In genomic region chr10:84858371-84858770, GRCm38 (mm10) we compare ENCODE assay signal across 20 mouse cellular contexts. TPM values are rescaled to one million over a fixed set of nuclear protein-coding genes. Genes with fewer than 3 reads are reported as not detected.
DNase-seq lines count a peak whose midpoint lies in the region; ATAC-seq and TF ChIP-seq lines count a peak whose summit lies in the region.
"Had no signal": no experiment of that assay in that cellular context is flagged by ENCODE, and none has a peak within 500 bp of the region (broad histone marks: within the 10 kb centered on the region; RNA-seq: fewer than 3 reads in every experiment).

No protein-coding gene starts in this region.

- peaks cover 27% of the 10 kb centered on the region for H3K36me3 ChIP-seq in forebrain, embryonic 12.5 days (replicated peaks)
- H3K36me3 ChIP-seq in forebrain, embryonic 14.5 days (ENCODE audit: control insufficient read depth, insufficient read depth, low read length), result 0 out of 2 replicates have a peak, but pooled peaks cover 3% of the 10 kb centered on the region
- 0 out of 2 replicates have a peak, but pooled peaks cover 3% of the 10 kb centered on the region for H3K36me3 ChIP-seq in hindbrain, embryonic 11.5 days (ENCODE audit: control insufficient read depth, insufficient read depth, low read length)
- peaks cover 6% of the 10 kb centered on the region; the same call in 1 of the 2 replicates for H3K36me3 ChIP-seq in hindbrain, embryonic 13.5 days
- H3K36me3 ChIP-seq: embryonic facial prominence, embryonic 15.5 days; limb, embryonic 12.5 days; liver, embryonic 13.5 days had no signal

- no peak overlapping the region for H3K4me2 ChIP-seq in forebrain, embryonic 12.5 days
- H3K4me2 ChIP-seq in forebrain, embryonic 14.5 days (ENCODE audit: low read length), result no peak overlapping the region; the same call in 1 of the 2 replicates
- H3K4me2 ChIP-seq in hindbrain, embryonic 11.5 days (replicated peaks; ENCODE audit: low read depth, low read length), result no peak overlapping the region
- no peak overlapping the region for H3K4me2 ChIP-seq in hindbrain, embryonic 13.5 days
- H3K4me2 ChIP-seq: embryonic facial prominence, embryonic 15.5 days; liver, embryonic 13.5 days had no signal

- peaks cover 58% of the 10 kb centered on the region for H3K27me3 ChIP-seq in forebrain, embryonic 12.5 days
- H3K27me3 ChIP-seq in forebrain, embryonic 14.5 days (replicated peaks; ENCODE audit: control insufficient read depth, insufficient read depth, low read length), result 0 out of 2 replicates have a peak, but pooled peaks cover 4% of the 10 kb centered on the region
- no peaks in the 10 kb centered on the region for H3K27me3 ChIP-seq in hindbrain, embryonic 11.5 days (ENCODE audit: control insufficient read depth, insufficient read depth, low read length)
- 0 out of 2 replicates have a peak, but pooled peaks cover 2% of the 10 kb centered on the region for H3K27me3 ChIP-seq in hindbrain, embryonic 13.5 days
- H3K27me3 ChIP-seq: CH12.LX; limb, embryonic 12.5 days; liver, embryonic 13.5 days had no signal

- no peak for DNase-seq in forebrain, embryonic 14.5 days (ENCODE audit: low spot score)
- DNase-seq in hindbrain, embryonic 11.5 days (ENCODE audit: low spot score), result peak; percentile 27
- peak; percentile 66 to 70 for DNase-seq in lung, adult 18-20 months
- DNase-seq in lung, postnatal 25 days (ENCODE audit: low spot score), result peak; percentile 61
- no peak for DNase-seq in left cerebral cortex, adult 2 months (ENCODE audit: extremely low spot score in 1 of 2, low spot score in 2 of 2)
- no peak for DNase-seq in left cerebral cortex, adult 11 months (ENCODE audit: low spot score)
- DNase-seq: adrenal gland, adult 2 months; cerebellum, postnatal 10 days; gastrocnemius, adult 2 months; heart, adult 11 months; liver, embryonic 13.5 days; thymus, adult 18-20 months had no signal

- H3K9me3 ChIP-seq in forebrain, embryonic 12.5 days, result no peaks in the 10 kb centered on the region
- no peaks in the 10 kb centered on the region for H3K9me3 ChIP-seq in forebrain, embryonic 14.5 days (replicated peaks; ENCODE audit: control insufficient read depth, low read length)
- no peaks in the 10 kb centered on the region for H3K9me3 ChIP-seq in hindbrain, embryonic 11.5 days (ENCODE audit: control insufficient read depth, low read length)
- no peaks in the 10 kb centered on the region for H3K9me3 ChIP-seq in hindbrain, embryonic 13.5 days
- H3K9me3 ChIP-seq: embryonic facial prominence, embryonic 15.5 days; limb, embryonic 12.5 days; liver, embryonic 13.5 days had no signal

- no peak overlapping the region for H3K9ac ChIP-seq in forebrain, embryonic 12.5 days
- no peak overlapping the region for H3K9ac ChIP-seq in forebrain, embryonic 14.5 days (ENCODE audit: low read length)
- no peak overlapping the region for H3K9ac ChIP-seq in hindbrain, embryonic 11.5 days (ENCODE audit: low read depth, low read length)
- H3K9ac ChIP-seq in hindbrain, embryonic 13.5 days, result no peak overlapping the region
- H3K9ac ChIP-seq: embryonic facial prominence, embryonic 15.5 days; limb, embryonic 12.5 days; liver, embryonic 13.5 days had no signal

- 30% methylated on average over 8 of the region's 8 CpGs for WGBS in forebrain, embryonic 12.5 days
- whole genome bisulfite sequencing in forebrain, embryonic 14.5 days, result 26% methylated on average over 8 of the region's 8 CpGs
- WGBS in hindbrain, embryonic 11.5 days, result 57% methylated on average over 8 of the region's 8 CpGs
- 41% methylated on average over 8 of the region's 8 CpGs for WGBS in hindbrain, embryonic 13.5 days

- TF ChIP-seq CTCF in left cerebral cortex, adult 2 months (IDR thresholded peaks at IDR 0.05), result no peak

- H3K27ac ChIP-seq in forebrain, embryonic 12.5 days, result peak overlapping the region; percentile 73
- H3K27ac ChIP-seq in forebrain, embryonic 14.5 days (ENCODE audit: low read depth, low read length), result no peak overlapping the region
- H3K27ac ChIP-seq in hindbrain, embryonic 11.5 days (ENCODE audit: low read depth, low read length), result peak overlapping the region; percentile 51
- H3K27ac ChIP-seq in hindbrain, embryonic 13.5 days, result no peak overlapping the region
- H3K27ac ChIP-seq in left cerebral cortex, adult 2 months, result no peak overlapping the region
- H3K27ac ChIP-seq: embryonic facial prominence, embryonic 15.5 days; gastrocnemius, adult 2 months; layer of hippocampus, adult 2 months; limb, embryonic 12.5 days; liver, embryonic 13.5 days had no signal

- intact Hi-C loops in left cerebral cortex, adult 2 months (cut with DNase I), result no loop called here

- H3K4me1 ChIP-seq in forebrain, embryonic 12.5 days, result peaks cover 41% of the 10 kb centered on the region
- H3K4me1 ChIP-seq in forebrain, embryonic 14.5 days (ENCODE audit: control insufficient read depth, insufficient read depth, low read length), result peaks cover 22% of the 10 kb centered on the region
- H3K4me1 ChIP-seq in hindbrain, embryonic 11.5 days (replicated peaks; ENCODE audit: control insufficient read depth, insufficient read depth, low read length), result peaks cover 8% of the 10 kb centered on the region
- H3K4me1 ChIP-seq in hindbrain, embryonic 13.5 days (replicated peaks), result peaks cover 32% of the 10 kb centered on the region
- H3K4me1 ChIP-seq: liver, embryonic 13.5 days had no signal

- H3K4me3 ChIP-seq in forebrain, embryonic 12.5 days (replicated peaks), result no peak overlapping the region
- no peak overlapping the region for H3K4me3 ChIP-seq in forebrain, embryonic 14.5 days (ENCODE audit: low read depth, low read length)
- no peak overlapping the region for H3K4me3 ChIP-seq in hindbrain, embryonic 11.5 days (ENCODE audit: low read depth, low read length)
- H3K4me3 ChIP-seq in hindbrain, embryonic 13.5 days, result no peak overlapping the region
- H3K4me3 ChIP-seq in left cerebral cortex, adult 2 months, result no peak overlapping the region
- H3K4me3 ChIP-seq: embryonic facial prominence, embryonic 15.5 days; gastrocnemius, adult 2 months; layer of hippocampus, adult 2 months; limb, embryonic 12.5 days; liver, embryonic 13.5 days; myocyte had no signal

- ATAC-seq in forebrain, embryonic 12.5 days (ENCODE audit: low FRiP score), result no peak
- no peak for ATAC-seq in forebrain, embryonic 14.5 days
- ATAC-seq in hindbrain, embryonic 11.5 days (ENCODE audit: low FRiP score), result no peak
- no peak for ATAC-seq in hindbrain, embryonic 13.5 days (ENCODE audit: low FRiP score)
- ATAC-seq: intestine, postnatal 0 days had no signal

RNA-seq across cellular contexts. Expression of gene Ric8b, which starts 59.0 kb away (rescaled TPM):
- 31.0 and 37.0 TPM in 2 replicates for polyA plus RNA-seq in forebrain, embryonic 12.5 days (2016; fragmentation: Nextera tagmentation; extraction: Ambion mirVana)
- polyA plus RNA-seq in forebrain, embryonic 14.5 days (2014; fragmentation: Nextera tagmentation; extraction: Ambion mirVana), result 31.2 and 36.8 TPM in 2 replicates
- 31.2 and 33.7 TPM in 2 replicates for polyA plus RNA-seq in hindbrain, embryonic 11.5 days (2014; fragmentation: Nextera tagmentation; extraction: Ambion mirVana)
- 49.6 and 49.9 TPM in 2 replicates for polyA plus RNA-seq in hindbrain, embryonic 13.5 days (2015; fragmentation: Nextera tagmentation; extraction: Ambion mirVana)
- 10 to 100 TPM; 57.5 to 57.7 TPM for total RNA-seq in left cerebral cortex, adult 2 months (2021)

Comparison
In these comparisons a context has a peak if more than half of its experiments do, and no peak if none do; other contexts are left out.
1. H3K27ac ChIP-seq: peak in forebrain, embryonic 12.5 days (single experiment) and hindbrain, embryonic 11.5 days (single experiment); none in forebrain, embryonic 14.5 days (single experiment), hindbrain, embryonic 13.5 days (single experiment) and left cerebral cortex, adult 2 months (single experiment).
2. DNase-seq: peak in hindbrain, embryonic 11.5 days (single experiment), lung, adult 18-20 months (2 of 2) and lung, postnatal 25 days (single experiment); none in forebrain, embryonic 14.5 days (single experiment), left cerebral cortex, adult 2 months (0 of 2) and left cerebral cortex, adult 11 months (single experiment).